Mouse (Mus musculus): Measurements from ENCODE around the gene Lypd5. TPM values are rescaled to one million over a fixed set of nuclear protein-coding genes. Genes with fewer than 3 reads are reported as not detected.

The Lypd5 gene
- polyA plus RNA-seq, 1 experiment from 2014 or later: not detected

DNA sequence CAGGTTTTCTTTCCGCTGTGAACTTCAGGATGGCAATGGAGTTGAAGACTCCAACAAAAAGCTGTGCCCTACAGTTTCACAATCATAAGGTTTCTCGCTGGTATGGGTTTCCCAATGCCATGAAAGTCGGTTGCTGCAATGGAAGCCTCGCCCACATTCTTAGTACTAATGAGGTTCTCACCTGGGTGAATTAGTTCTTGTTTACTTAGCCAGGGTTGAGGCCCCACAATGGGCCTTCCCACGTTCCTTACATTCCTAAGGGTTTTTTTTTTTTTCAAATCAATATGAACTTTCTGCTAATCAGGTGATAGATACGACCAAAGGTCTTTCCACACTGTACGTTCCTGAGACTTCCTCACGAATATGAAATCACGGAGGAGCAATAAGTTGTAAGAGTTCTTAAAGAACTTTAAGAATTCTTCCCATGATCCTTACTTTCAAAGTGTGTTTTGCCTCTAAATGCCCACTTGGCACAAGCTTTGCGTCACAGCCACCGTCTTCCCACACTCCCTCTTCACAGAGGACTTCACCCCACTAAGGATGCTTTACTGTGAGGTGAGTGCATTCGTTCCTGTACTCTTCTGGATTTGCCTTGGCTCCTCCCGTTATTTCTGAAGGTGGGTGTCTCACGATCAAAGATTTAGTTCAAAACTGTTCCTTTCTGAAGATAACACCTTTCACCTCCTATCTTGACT is 21.6 kb upstream of the Lypd5 start:
- Histone ChIP-seq H3K4me1 (replicated peaks) (peaks cover 27% of the 10 kb centered on the region), H3K9ac (no peak overlapping the region), H3K4me2 (no peak overlapping the region), H3K36me3 (no peaks in the 10 kb centered on the region), H3K27ac (replicated peaks) (no peak overlapping the region), H3K9me3 (peaks cover 8% of the 10 kb centered on the region), H3K4me3 (no peak overlapping the region), H3K27me3 (no peaks in the 10 kb centered on the region)
- ATAC-seq (ENCODE audit: low read depth): no peak
- 90% methylated on average over 14 of the region's 14 CpGs for WGBS

DNA sequence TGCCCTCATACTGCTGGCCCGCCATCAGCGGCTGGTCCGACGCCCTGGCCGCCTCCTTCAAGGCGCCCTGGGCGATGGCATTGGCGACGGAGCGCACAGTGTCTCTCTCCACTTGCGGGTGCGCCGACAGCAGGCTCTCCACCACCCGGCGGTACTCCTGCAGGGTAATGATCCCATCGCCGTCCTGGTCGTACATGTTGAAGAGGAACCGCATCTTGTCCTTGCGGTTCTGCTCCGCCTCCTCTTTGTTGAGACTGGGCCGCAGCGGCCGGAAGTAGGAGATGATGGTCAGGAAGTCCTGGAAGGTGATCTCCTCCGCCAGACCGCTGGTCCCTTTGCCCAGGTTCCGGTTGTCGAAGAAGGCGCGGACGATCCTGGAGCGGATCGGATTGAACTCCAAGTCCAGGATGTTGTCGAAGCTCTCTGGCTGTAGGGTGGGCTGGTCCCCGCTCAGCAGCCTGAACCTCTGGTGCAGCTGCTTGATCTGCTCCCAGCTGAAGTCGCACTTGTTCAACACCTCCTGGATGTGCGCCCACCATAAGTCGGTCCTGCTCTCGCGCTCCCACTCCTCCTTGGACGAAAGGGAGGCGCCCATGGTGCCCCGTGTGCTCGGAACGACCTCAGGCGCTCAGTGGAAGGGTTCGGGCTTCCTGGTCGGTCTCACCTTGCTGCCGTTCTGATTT is 15.6 kb upstream of the Lypd5 start, which contains the start of gene Tescl:
Gene Tescl, minus strand, starts transcription at position 633 of the 683 bp plus-strand sequence.
- Histone ChIP-seq H3K4me3 (0 out of 2 replicates have a peak within 1 kb of the TSS, but pooled peaks have one; percentile 9), H3K36me3 (no peaks in the 10 kb centered on the region), H3K4me2 (peak within 1 kb of the TSS; percentile 15; the same call in 1 of the 2 replicates), H3K9ac (no peak within 1 kb of the TSS), H3K27ac (replicated peaks) (no peak within 1 kb of the TSS), H3K4me1 (replicated peaks) (0 out of 2 replicates have a peak, but pooled peaks cover 11% of the 10 kb centered on the region), H3K27me3 (peaks cover 25% of the 10 kb centered on the region), H3K9me3 (no peaks in the 10 kb centered on the region)
- 47% methylated on average over 49 of the region's 49 CpGs for WGBS
- no peak for ATAC-seq (ENCODE audit: low read depth)

DNA sequence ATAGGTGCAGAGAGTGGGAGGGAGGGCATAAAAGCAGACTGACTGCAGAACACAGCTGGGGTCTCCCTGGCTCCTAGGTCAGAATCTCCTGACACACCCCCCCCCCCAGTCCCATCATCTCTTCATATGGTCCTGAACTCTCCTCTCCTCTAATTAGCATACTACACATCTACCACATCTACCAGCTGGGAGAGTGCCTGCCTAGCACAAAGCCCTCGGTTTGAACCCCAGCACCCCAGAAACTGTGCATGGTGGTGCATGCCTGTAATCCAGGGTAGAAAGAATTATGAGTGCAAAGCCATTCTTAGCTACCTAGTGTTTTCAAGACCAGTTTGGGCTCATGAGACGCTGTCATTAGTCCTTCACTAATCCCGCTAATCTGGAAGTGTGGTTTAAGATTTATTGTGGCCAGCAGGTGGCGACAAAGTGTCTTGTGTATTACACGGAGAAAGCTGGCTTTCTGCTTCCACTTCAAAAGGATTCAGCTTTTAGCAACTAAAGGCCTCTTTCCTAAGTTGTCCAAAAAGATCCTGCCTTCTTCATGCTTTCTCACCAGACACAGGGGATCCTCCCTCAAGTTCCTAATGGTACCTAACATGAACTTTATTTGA is 13.2 kb upstream of the Lypd5 start:
- 0 out of 2 replicates have a peak, but pooled peaks have one; percentile 61 for ATAC-seq (ENCODE audit: low read depth)

DNA sequence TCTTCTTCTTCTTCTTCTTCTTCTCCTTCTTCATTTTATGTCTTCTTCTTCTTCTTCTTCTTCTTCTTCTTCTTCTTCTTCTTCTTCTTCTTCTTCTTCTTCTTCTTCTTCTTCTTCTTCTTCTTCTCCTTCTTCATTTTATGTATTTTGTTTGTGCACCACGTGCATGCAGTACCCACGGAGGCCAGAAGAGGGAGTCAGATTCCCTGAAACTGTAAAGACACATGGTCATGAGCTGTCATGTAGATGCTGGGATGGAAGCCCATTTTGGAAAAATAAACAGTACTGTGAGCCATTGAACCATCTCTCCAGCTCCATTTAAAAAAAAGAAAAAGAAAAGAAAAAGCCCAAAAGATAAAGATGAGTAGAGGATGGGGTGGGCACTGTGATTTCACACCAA is 10.8 kb upstream of the Lypd5 start:
- Histone ChIP-seq H3K9me3 (no peaks in the 10 kb centered on the region), H3K27me3 (peaks cover 17% of the 10 kb centered on the region), H3K9ac (no peak overlapping the region), H3K36me3 (no peaks in the 10 kb centered on the region), H3K4me3 (no peak overlapping the region), H3K4me1 (replicated peaks) (no peaks in the 10 kb centered on the region), H3K4me2 (no peak overlapping the region), H3K27ac (replicated peaks) (no peak overlapping the region)
- WGBS: 43% methylated on average over 2 of the region's 2 CpGs
- no peak for ATAC-seq (ENCODE audit: low read depth)

More for the DNA sequence above, 13.2 kb upstream of the Lypd5 start:
- Histone ChIP-seq H3K27ac (replicated peaks) (no peak overlapping the region), H3K4me1 (replicated peaks) (0 out of 2 replicates have a peak, but pooled peaks cover under 1% of the 10 kb centered on the region), H3K9me3 (no peaks in the 10 kb centered on the region), H3K36me3 (no peaks in the 10 kb centered on the region), H3K4me3 (no peak overlapping the region), H3K9ac (no peak overlapping the region), H3K4me2 (no peak overlapping the region), H3K27me3 (peaks cover 25% of the 10 kb centered on the region)
- WGBS: 14% methylated on average over 5 of the region's 5 CpGs

DNA sequence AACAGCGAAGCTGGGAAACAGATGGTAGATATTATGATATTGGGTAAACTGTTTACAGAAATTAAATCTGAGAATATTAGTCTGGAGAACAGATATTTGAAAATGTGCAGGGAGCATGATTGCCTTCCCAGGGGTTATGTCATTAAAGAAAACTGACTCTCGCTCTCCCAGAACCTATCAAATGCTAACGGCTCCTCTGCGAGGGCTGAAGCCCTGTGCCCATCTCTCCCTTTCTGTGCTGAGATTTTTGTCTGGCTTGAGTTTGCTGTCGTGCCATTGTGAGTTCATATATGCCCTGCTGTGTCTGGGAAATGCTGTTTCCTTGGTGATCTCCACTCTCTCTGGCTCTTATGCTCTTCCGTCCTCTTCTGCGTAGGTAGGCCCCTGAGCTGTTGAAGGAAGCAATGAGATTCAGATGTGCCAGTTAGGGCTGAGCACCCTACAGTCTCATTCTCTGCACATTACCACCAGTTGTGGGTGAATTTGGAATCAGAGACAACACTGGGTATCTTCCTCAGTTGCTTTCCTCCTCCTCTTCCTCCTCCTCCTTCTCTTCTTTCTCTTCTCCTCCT is 5.2 kb upstream of the Lypd5 start:
- H3K27ac ChIP-seq (replicated peaks): peak overlapping the region; percentile 49; the same call in 1 of the 2 replicates

DNA sequence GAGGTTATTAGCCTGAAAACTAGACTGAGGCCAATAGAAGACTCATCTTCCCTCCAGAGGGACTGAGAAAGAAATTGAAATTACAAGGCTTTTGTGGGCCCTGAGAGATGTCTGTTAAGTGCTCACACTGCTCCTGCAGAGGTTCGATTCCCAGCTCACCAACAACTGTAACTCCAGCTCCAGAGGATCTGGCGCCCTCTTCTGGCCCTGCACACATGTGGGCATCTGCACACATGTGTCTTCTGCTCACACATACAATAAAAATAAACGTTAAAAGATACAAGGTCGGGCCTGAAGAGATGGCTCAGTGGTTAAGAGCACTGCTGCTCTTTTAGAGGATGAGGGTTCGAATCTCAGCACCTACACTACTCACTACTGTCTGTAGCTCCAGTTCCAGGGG is 2.6 kb upstream of the Lypd5 start:
- Histone ChIP-seq H3K36me3 (no peaks in the 10 kb centered on the region), H3K4me2 (no peak overlapping the region), H3K9me3 (no peaks in the 10 kb centered on the region), H3K4me1 (replicated peaks) (no peaks in the 10 kb centered on the region), H3K27ac (replicated peaks) (no peak overlapping the region), H3K9ac (no peak overlapping the region), H3K27me3 (peaks cover 5% of the 10 kb centered on the region; the same call in 1 of the 2 replicates), H3K4me3 (no peak overlapping the region)
- ATAC-seq (ENCODE audit: low read depth): no peak
- 69% methylated on average over 5 of the region's 5 CpGs for WGBS

More for the DNA sequence above, 5.2 kb upstream of the Lypd5 start:
- Histone ChIP-seq H3K9ac (no peak overlapping the region), H3K4me3 (no peak overlapping the region), H3K36me3 (no peaks in the 10 kb centered on the region), H3K9me3 (no peaks in the 10 kb centered on the region), H3K4me1 (replicated peaks) (no peaks in the 10 kb centered on the region), H3K27me3 (no peaks in the 10 kb centered on the region), H3K4me2 (no peak overlapping the region)
- 65% methylated on average over 7 of the region's 7 CpGs for WGBS
- no peak for ATAC-seq (ENCODE audit: low read depth)

DNA sequence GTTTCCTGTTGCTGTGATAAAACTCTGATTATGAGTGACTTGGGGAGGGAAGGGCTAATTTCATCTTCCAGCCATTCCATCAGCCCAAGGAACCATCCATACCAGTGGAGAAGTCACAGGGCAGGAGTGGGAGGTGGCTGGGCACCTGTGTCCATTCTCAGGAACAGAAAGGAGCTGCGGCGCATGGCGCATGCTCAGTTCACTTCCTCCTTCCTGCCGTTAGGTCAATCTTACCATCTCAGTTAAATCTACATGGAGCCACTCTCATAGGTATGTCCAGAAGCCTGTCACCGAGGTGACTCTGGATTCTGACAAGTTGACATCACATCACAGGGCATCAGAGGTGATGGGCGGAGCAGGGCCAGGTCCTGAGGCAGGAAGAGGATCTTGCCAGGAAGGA is 6.7 kb downstream of the Lypd5 start:
- 0 out of 2 replicates have a peak, but pooled peaks cover 6% of the 10 kb centered on the region for H3K9me3 ChIP-seq
- peaks cover 11% of the 10 kb centered on the region; the same call in 1 of the 2 replicates for H3K27me3 ChIP-seq
- no peak overlapping the region for H3K9ac ChIP-seq
- no peak overlapping the region for H3K4me3 ChIP-seq
- no peak overlapping the region for H3K27ac ChIP-seq (replicated peaks)
- no peak for ATAC-seq (ENCODE audit: low read depth)
- no peaks in the 10 kb centered on the region for H3K36me3 ChIP-seq
- 88% methylated on average over 6 of the region's 6 CpGs for WGBS
- no peaks in the 10 kb centered on the region for H3K4me1 ChIP-seq (replicated peaks)
- no peak overlapping the region for H3K4me2 ChIP-seq

DNA sequence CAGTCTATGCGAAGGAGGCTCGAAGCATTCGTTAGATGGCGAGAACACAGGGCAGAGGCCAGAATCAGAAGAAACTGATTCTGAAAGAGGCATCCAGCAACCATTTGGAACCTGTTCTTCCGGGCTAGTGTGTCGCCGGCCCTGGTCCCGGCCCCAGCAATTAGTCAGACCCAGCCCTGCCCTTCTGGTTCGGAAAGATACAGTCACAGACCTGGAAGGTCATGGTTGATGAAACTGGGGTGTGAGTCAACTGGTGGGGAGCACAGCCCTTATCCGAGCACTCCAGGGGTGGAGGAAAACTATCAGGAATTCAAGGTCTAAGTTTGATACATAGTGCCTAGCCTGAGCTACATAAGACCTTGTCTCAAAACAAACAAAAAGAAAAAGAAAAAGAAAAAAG is 7.1 kb downstream of the Lypd5 start:
- H3K36me3 ChIP-seq: no peaks in the 10 kb centered on the region
- peaks cover 10% of the 10 kb centered on the region; the same call in 1 of the 2 replicates for H3K27me3 ChIP-seq
- 83% methylated on average over 10 of the region's 10 CpGs for WGBS
- H3K27ac ChIP-seq (replicated peaks): no peak overlapping the region
- H3K9ac ChIP-seq: no peak overlapping the region
- no peak for ATAC-seq (ENCODE audit: low read depth)
- H3K4me2 ChIP-seq: no peak overlapping the region
- H3K4me1 ChIP-seq (replicated peaks): no peaks in the 10 kb centered on the region
- H3K4me3 ChIP-seq: no peak overlapping the region
- H3K9me3 ChIP-seq: 0 out of 2 replicates have a peak, but pooled peaks cover 8% of the 10 kb centered on the region

DNA sequence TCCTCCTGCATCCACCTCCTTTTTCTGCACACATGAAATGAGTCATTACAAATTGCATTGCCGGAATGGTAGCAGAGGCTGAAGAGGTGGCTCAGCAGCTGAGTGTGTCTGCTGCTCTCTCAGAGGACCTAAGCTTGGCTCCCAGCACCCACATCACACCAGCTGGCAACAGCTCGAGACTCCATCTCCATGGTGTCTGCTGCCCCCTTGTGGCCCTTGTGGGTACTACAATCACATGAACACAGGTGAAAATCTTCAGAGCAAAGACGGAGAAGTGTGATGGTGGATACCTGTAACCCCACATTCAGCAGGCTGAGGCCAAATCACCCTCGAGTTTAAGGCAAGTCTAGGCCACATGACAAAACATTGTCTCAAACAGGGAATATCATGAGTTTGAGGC is 8.9 kb downstream of the Lypd5 start:
- Histone ChIP-seq H3K9ac (no peak overlapping the region), H3K27ac (replicated peaks) (no peak overlapping the region), H3K27me3 (no peaks in the 10 kb centered on the region), H3K4me1 (replicated peaks) (no peaks in the 10 kb centered on the region), H3K4me3 (no peak overlapping the region), H3K9me3 (0 out of 2 replicates have a peak, but pooled peaks cover 9% of the 10 kb centered on the region), H3K36me3 (no peaks in the 10 kb centered on the region), H3K4me2 (no peak overlapping the region)
- 58% methylated on average over 4 of the region's 4 CpGs for WGBS
- ATAC-seq (ENCODE audit: low read depth): no peak

DNA sequence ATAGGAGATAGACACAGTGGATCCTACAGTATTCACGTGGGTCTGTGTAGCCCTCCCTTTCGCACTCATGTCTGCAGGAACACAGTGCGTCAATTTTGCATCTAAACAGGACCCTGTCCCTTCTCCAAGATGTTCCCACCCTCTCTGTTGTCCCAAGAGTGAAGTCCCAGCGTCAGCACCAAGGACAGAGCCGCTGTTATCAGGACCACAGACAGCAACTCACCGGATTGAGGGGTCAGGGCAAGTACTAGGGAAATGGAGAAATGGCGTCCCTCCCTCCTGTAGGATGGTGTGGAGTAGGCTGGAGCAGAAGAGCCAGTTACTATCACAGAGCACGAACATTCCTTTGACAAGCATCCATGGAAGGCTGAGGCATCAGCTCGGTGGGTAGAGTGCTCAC is 10.3 kb downstream of the Lypd5 start:
- ATAC-seq (ENCODE audit: low read depth): no peak
- Histone ChIP-seq H3K4me2 (no peak overlapping the region), H3K27ac (replicated peaks) (no peak overlapping the region), H3K4me3 (no peak overlapping the region), H3K9me3 (0 out of 2 replicates have a peak, but pooled peaks cover 9% of the 10 kb centered on the region), H3K36me3 (no peaks in the 10 kb centered on the region), H3K4me1 (replicated peaks) (no peaks in the 10 kb centered on the region), H3K27me3 (no peaks in the 10 kb centered on the region), H3K9ac (no peak overlapping the region)
- 28% methylated on average over 9 of the region's 9 CpGs for WGBS

DNA sequence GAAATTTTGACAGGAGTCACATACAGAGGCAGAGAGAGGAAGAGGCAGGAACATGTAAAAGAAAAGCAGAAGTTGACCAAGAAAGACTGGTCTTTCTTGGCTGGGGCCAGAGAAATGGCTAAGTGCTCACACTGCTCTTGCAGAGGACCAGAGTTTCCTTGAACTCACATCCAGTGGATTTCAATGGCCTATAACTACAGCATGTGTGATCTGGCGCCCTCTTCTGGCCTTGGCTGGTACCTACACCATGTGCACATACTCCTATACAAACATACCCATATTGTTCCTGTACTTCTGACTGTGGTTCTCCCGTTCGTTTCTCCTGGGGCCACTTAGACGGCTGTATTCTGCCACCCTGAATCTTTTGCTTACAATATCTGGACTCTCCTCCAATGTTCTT is 12.0 kb downstream of the Lypd5 start:
- no peaks in the 10 kb centered on the region for H3K27me3 ChIP-seq
- H3K27ac ChIP-seq (replicated peaks): no peak overlapping the region
- 0 out of 2 replicates have a peak, but pooled peaks cover 9% of the 10 kb centered on the region for H3K9me3 ChIP-seq
- WGBS: 66% methylated on average over 4 of the region's 4 CpGs
- no peak overlapping the region for H3K4me2 ChIP-seq
- 0 out of 2 replicates have a peak, but pooled peaks cover 3% of the 10 kb centered on the region for H3K4me1 ChIP-seq (replicated peaks)
- H3K4me3 ChIP-seq: no peak overlapping the region
- no peak for ATAC-seq (ENCODE audit: low read depth)
- no peak overlapping the region for H3K9ac ChIP-seq
- no peaks in the 10 kb centered on the region for H3K36me3 ChIP-seq
